Mouse (Mus musculus): ENCODE data around the gene Plxnd1. TPM values are rescaled to one million over a fixed set of nuclear protein-coding genes. Genes with fewer than 3 reads are reported as not detected.

Plxnd1 gene
- polyA plus RNA-seq, 1 experiment from 2014 or later = 30.0 TPM

DNA sequence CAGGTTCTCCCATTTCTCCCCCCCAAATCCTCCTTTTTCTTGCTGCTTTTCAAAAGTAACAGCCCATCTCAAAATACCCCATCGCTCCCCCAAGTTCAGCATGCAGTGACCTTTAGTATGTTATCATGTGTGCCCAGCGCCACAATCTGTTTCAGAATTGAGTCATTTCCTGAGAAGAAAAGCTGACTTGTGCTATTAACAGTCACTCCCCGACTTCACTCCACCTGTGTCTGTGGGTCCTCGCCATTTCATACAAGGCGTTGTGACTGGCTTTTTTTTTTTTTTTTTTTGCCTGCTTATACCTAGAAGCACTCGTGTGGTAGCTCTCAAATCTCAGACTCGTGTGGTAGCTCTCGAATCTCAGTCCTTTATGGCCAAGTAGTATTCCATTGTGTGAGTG lies 49.2 kb downstream of the Plxnd1 start:
- ATAC-seq (ENCODE audit: low FRiP score, low read depth) = no peak
- H3K9me3 ChIP-seq = no peaks in the 10 kb centered on the region
- no peak overlapping the region for H3K9ac ChIP-seq
- H3K4me2 ChIP-seq (replicated peaks) = no peak overlapping the region
- H3K27me3 ChIP-seq = no peaks in the 10 kb centered on the region
- H3K27ac ChIP-seq = no peak overlapping the region
- H3K36me3 ChIP-seq = no peaks in the 10 kb centered on the region
- 79% methylated on average over 8 of the region's 8 CpGs for WGBS
- H3K4me1 ChIP-seq = 0 out of 2 replicates have a peak, but pooled peaks cover 5% of the 10 kb centered on the region
- H3K4me3 ChIP-seq = no peak overlapping the region

DNA sequence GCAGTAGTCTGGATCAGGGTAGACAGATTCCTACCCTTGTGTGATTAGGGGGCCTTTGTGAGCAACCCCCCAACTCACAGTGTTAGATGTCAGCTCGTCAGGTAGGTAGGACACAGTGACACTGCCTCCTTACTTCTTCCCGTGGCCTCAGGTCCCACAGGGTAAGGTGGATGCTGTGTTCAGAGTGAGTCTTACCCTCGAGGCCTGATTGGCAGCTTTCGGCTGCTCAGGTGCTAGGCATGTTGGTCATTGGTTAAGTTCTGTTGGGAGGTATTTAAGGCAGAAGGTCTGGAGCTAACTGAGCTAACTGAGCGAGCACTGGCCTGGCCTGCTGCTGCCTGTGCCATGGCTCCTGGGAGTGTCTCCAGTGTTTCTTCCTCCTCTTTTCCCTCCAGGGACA lies 50.2 kb downstream of the Plxnd1 start, which contains the start of gene H1foo:
Gene H1foo, plus strand, starts transcription at position 301 of the 400 bp plus-strand sequence.
- H3K4me3 ChIP-seq = no peak within 1 kb of the TSS
- 78% methylated on average over 5 of the region's 5 CpGs for WGBS

DNA sequence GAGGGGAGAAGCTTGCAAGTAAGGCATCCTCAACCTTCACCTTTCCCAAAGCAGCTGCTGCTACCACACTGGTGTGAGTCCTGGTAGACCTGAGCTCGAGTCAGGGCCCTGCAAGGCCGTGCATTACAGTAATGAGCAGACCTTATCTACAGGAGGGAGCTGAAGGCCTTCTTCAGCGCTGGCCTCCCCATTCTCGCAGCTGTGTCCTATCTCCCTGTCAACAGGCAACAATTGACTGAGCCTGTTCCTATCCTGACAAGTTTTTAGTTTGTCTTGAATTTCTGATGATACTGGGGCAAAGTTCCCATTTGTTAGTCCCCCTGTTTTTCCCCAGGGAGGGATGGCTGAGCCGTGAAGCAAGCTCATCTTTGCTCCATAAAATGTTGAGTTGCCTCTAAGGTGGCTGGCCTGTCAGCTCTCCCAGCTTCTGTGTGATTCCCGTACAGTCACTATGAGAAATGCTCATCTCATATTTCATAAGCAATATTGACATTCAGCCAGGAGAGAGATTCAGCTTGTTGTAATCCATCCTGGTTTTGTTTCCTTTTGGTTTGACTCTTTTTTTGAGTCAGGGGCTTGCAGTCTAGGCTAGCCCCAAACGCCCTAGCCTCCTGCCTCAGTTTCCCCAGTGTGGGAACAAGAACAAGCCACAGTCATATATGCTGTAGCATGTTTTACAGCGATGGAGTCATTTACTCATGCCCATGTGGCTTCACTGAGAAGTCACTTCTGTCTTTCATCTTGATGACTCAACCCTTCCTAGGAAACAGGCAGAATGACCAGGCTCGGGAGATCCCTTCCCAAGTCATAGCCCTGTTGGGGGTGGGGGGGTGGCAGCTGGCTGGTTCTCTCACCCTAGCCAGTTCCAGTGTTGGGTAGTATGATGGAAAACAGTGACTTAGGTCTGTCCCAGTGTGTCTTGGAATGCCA lies 51.0 kb downstream of the Plxnd1 start:
- no peak for ATAC-seq (ENCODE audit: low FRiP score, low read depth)
- Histone ChIP-seq H3K27me3 (no peaks in the 10 kb centered on the region), H3K4me2 (replicated peaks) (no peak overlapping the region), H3K4me3 (no peak overlapping the region), H3K9me3 (no peaks in the 10 kb centered on the region), H3K9ac (no peak overlapping the region), H3K36me3 (no peaks in the 10 kb centered on the region), H3K4me1 (0 out of 2 replicates have a peak, but pooled peaks cover 5% of the 10 kb centered on the region), H3K27ac (no peak overlapping the region)
- 80% methylated on average over 9 of the region's 9 CpGs for WGBS

More for the DNA sequence above, 50.2 kb downstream of the Plxnd1 start, which contains the start of gene H1foo:
- Histone ChIP-seq H3K4me2 (replicated peaks) (no peak within 1 kb of the TSS), H3K36me3 (no peaks in the 10 kb centered on the region), H3K4me1 (0 out of 2 replicates have a peak, but pooled peaks cover 5% of the 10 kb centered on the region), H3K27me3 (no peaks in the 10 kb centered on the region), H3K9ac (no peak within 1 kb of the TSS), H3K27ac (no peak within 1 kb of the TSS), H3K9me3 (no peaks in the 10 kb centered on the region)
- no peak for ATAC-seq (ENCODE audit: low FRiP score, low read depth)

DNA sequence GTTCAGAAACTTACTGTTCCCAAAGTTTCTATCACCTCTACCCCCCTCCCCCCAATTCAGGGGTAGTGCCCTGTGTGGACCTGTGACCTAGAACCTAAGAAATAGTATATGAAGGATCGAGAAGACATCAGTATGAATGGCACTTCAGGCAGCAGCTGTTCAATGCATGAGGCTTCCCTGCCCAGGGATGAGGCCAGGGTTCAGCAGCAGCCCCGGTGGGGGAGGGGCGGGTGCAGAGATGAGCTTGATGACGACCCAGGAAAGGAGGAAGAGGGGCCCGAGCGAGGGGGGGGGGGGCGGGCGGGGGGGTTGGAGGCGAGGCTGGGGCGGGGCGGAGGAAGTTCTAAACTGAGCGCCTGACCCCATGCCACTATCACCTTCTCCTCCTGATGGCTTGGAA lies 53.7 kb downstream of the Plxnd1 start:
- Histone ChIP-seq H3K9ac (no peak overlapping the region), H3K4me2 (replicated peaks) (no peak overlapping the region), H3K4me1 (0 out of 2 replicates have a peak, but pooled peaks cover 5% of the 10 kb centered on the region), H3K9me3 (no peaks in the 10 kb centered on the region), H3K27me3 (no peaks in the 10 kb centered on the region), H3K4me3 (no peak overlapping the region), H3K27ac (no peak overlapping the region), H3K36me3 (no peaks in the 10 kb centered on the region)
- WGBS = 22% methylated on average over 5 of the region's 12 CpGs
- ATAC-seq (ENCODE audit: low FRiP score, low read depth) = no peak

DNA sequence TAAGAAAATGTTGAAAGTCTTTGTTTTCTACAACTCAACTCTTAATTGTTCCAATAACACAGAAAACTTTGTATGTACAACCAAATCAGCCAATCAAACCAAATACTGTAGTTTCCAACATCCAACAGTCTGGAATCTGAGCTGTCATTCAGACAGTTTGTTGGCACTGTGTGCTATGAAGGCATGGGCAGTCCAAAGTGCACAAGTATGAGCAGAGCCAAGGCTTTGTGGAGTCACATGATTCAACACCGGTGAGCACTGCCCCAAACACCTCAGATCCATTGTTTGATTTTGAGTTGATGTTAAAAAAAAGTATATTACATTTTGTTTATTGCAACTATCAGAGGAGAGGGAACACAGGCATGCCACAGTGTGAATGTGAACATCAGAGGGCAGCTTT lies 54.2 kb downstream of the Plxnd1 start:
- 0 out of 2 replicates have a peak, but pooled peaks cover 5% of the 10 kb centered on the region for H3K4me1 ChIP-seq
- no peak overlapping the region for H3K4me2 ChIP-seq (replicated peaks)
- no peaks in the 10 kb centered on the region for H3K36me3 ChIP-seq
- H3K27ac ChIP-seq = no peak overlapping the region
- no peak for ATAC-seq (ENCODE audit: low FRiP score, low read depth)
- no peaks in the 10 kb centered on the region for H3K9me3 ChIP-seq
- no peak overlapping the region for H3K9ac ChIP-seq
- no peaks in the 10 kb centered on the region for H3K27me3 ChIP-seq
- WGBS = 89% methylated on average over 1 of the region's 1 CpGs
- no peak overlapping the region for H3K4me3 ChIP-seq

DNA sequence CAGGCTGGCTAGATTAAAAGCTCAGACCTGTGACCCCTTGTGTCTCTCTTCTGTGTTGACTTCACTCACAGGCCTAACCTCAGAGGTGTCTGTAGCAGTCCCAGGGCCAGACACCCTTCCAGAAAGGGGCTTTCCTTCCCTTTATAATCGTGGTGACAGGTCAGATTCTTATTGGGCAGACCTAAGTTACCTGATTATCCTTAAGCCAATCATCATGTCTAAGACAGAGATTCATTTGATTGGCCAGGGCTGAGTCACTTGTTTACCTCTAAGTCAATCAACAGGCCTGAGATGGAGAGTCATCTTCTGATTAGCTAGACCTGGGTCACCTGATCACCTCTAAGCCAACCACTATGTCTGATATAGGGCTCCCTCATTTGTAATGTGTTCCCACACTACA lies 56.0 kb downstream of the Plxnd1 start:
- H3K27me3 ChIP-seq = no peaks in the 10 kb centered on the region
- no peak for ATAC-seq (ENCODE audit: low FRiP score, low read depth)
- WGBS = 63% methylated on average over 1 of the region's 1 CpGs
- no peak overlapping the region for H3K4me3 ChIP-seq
- H3K36me3 ChIP-seq = no peaks in the 10 kb centered on the region
- H3K27ac ChIP-seq = no peak overlapping the region
- H3K4me1 ChIP-seq = 0 out of 2 replicates have a peak, but pooled peaks cover 5% of the 10 kb centered on the region
- H3K9me3 ChIP-seq = no peaks in the 10 kb centered on the region
- no peak overlapping the region for H3K9ac ChIP-seq
- H3K4me2 ChIP-seq (replicated peaks) = no peak overlapping the region

DNA sequence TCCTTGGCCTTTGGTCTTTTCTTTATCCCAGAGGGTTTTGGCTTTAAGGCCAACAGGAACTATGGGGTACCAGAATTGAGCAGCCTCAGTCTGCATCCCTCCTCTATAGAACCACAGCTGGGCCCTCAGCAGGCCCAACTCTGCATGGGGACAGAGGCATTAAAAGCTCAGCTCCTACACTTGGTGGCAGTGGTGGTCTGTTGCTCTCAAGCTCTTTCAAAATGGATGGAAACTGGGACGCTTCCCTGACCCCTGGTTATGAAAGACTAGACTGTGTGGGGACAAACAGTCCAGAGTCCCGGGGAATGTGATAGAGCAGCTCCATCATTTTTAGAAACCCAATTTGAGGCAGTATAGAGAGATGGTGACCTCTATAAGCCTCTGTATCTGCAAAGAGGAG lies 56.8 kb downstream of the Plxnd1 start:
- 0 out of 2 replicates have a peak, but pooled peaks cover 5% of the 10 kb centered on the region for H3K4me1 ChIP-seq
- no peak for ATAC-seq (ENCODE audit: low FRiP score, low read depth)
- no peak overlapping the region for H3K27ac ChIP-seq
- WGBS = 80% methylated on average over 2 of the region's 2 CpGs
- H3K9me3 ChIP-seq = no peaks in the 10 kb centered on the region
- H3K36me3 ChIP-seq = no peaks in the 10 kb centered on the region
- H3K4me2 ChIP-seq (replicated peaks) = no peak overlapping the region
- H3K27me3 ChIP-seq = no peaks in the 10 kb centered on the region
- no peak overlapping the region for H3K9ac ChIP-seq
- H3K4me3 ChIP-seq = no peak overlapping the region

DNA sequence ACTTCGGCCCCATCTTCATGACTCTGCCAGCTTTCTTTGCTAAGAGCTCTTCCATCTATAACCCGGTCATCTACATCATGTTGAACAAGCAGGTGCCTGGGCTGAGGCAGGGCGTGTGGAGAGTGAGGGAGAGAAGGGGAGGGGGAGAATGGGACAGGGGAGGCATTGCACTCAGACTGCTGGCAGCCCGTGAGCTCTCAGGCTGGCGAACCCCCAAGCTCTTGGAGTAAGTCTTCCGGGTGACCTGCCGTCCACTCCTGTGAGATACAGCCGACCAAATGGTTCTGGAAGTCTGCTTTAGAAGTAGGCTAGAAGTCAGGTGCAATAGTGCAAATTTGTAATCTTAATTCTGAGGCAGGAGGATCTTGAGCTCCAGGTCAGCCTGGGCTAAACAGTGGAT lies 59.3 kb downstream of the Plxnd1 start:
- no peak for ATAC-seq (ENCODE audit: low FRiP score, low read depth)
- no peak overlapping the region for H3K4me3 ChIP-seq
- H3K4me1 ChIP-seq = no peaks in the 10 kb centered on the region
- no peak overlapping the region for H3K9ac ChIP-seq
- no peaks in the 10 kb centered on the region for H3K9me3 ChIP-seq
- H3K4me2 ChIP-seq (replicated peaks) = no peak overlapping the region
- H3K27ac ChIP-seq = no peak overlapping the region
- H3K27me3 ChIP-seq = no peaks in the 10 kb centered on the region
- H3K36me3 ChIP-seq = no peaks in the 10 kb centered on the region
- WGBS = 82% methylated on average over 8 of the region's 8 CpGs

DNA sequence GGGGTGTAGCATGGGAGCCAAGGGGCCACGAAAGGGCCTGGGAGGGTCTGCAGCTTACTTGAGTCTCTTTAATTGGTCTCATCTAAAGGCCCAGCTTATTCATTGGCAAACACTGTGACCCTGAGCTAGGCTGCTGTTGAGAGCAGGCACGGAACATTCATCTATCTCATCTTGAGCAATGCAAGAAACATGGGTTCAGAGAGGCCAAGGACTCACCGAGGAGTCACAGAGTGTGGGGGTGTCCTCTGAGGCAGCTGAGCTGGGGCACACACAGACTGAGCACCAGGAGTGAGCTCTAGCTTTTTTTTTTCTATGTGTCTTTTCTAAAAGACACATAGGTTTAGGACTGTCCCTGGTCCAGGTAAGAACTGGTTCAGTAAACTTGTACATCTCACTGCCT lies 62.4 kb downstream of the Plxnd1 start:
- no peak for ATAC-seq (ENCODE audit: low FRiP score, low read depth)
- Histone ChIP-seq H3K36me3 (no peaks in the 10 kb centered on the region), H3K9ac (no peak overlapping the region), H3K9me3 (no peaks in the 10 kb centered on the region), H3K4me2 (replicated peaks) (no peak overlapping the region), H3K4me1 (peaks cover 10% of the 10 kb centered on the region), H3K27me3 (no peaks in the 10 kb centered on the region), H3K4me3 (no peak overlapping the region), H3K27ac (no peak overlapping the region)
- WGBS = 92% methylated on average over 3 of the region's 3 CpGs

DNA sequence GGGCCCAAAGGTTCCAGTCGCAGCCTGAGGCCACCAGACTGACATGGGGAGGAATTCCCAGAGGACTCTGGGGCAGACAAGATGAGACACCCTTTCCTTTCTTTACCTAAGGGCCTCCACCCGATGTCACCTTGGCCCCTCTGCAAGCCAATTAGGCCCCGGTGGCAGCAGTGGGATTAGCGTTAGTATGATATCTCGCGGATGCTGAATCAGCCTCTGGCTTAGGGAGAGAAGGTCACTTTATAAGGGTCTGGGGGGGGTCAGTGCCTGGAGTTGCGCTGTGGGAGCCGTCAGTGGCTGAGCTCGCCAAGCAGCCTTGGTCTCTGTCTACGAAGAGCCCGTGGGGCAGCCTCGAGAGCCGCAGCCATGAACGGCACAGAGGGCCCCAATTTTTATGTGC lies 63.2 kb downstream of the Plxnd1 start, which contains the start of gene Rho:
Gene Rho, plus strand, starts transcription at position 110 of the 400 bp plus-strand sequence.
- Histone ChIP-seq H3K4me3 (no peak within 1 kb of the TSS), H3K9ac (no peak within 1 kb of the TSS), H3K36me3 (no peaks in the 10 kb centered on the region), H3K27ac (no peak within 1 kb of the TSS), H3K4me2 (replicated peaks) (no peak within 1 kb of the TSS), H3K4me1 (peaks cover 17% of the 10 kb centered on the region), H3K9me3 (no peaks in the 10 kb centered on the region), H3K27me3 (peaks cover 3% of the 10 kb centered on the region; the same call in 1 of the 2 replicates)
- ATAC-seq (ENCODE audit: low FRiP score, low read depth) = no peak
- 82% methylated on average over 14 of the region's 14 CpGs for WGBS

DNA sequence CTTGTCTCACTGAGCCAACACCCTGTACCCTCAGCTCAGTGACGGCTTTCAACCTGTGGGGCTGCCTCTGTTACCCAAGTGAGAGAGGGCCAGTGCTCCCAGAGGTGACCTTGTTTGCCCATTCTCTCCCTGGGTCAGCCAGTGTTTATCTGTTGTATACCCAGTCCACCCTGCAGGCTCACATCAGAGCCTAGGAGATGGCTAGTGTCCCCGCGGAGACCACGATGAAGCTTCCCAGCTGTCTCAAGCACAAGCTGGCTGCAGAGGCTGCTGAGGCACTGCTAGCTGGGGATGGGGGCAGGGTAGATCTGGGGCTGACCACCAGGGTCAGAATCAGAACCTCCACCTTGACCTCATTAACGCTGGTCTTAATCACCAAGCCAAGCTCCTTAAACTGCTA lies 64.8 kb downstream of the Plxnd1 start:
- WGBS = 48% methylated on average over 5 of the region's 5 CpGs
- Histone ChIP-seq H3K9ac (no peak overlapping the region), H3K9me3 (no peaks in the 10 kb centered on the region), H3K4me2 (replicated peaks) (no peak overlapping the region), H3K36me3 (no peaks in the 10 kb centered on the region), H3K4me1 (peaks cover 33% of the 10 kb centered on the region), H3K4me3 (no peak overlapping the region), H3K27me3 (peaks cover 3% of the 10 kb centered on the region; the same call in 1 of the 2 replicates), H3K27ac (no peak overlapping the region)
- ATAC-seq (ENCODE audit: low FRiP score, low read depth) = no peak
